Mouse (Mus musculus) splenic B cell, adult 2 months (primary cell): Measurements from ENCODE around the gene Zc2hc1b.
"Not testable (repeated sequence)": the region's sequence is repeated elsewhere in the genome, so short reads cannot be mapped to it uniquely, and the experiment has no call there.

ENCODE experiments used
- DNase-seq: peaks from one replicate; pipeline ENCODE4 v3.0.0-alpha.2; 2011; ENCODE audit warnings: low read depth, low spot score
- H3K27me3 ChIP-seq: 2 replicates; pipeline ENCODE4 v1.6.1; 2012; ENCODE audit warnings: mild to moderate bottlenecking, low read length, moderate library complexity, mixed read lengths; ENCODE audit not compliant: control insufficient read depth, poor library complexity, insufficient read depth, severe bottlenecking
- H3K36me3 ChIP-seq: 2 replicates; pipeline ENCODE4 v1.6.1; 2012; ENCODE audit warnings: mild to moderate bottlenecking, low read length, moderate library complexity, mixed read lengths; ENCODE audit not compliant: control insufficient read depth, poor library complexity, insufficient read depth, severe bottlenecking

The Zc2hc1b gene

DNA sequence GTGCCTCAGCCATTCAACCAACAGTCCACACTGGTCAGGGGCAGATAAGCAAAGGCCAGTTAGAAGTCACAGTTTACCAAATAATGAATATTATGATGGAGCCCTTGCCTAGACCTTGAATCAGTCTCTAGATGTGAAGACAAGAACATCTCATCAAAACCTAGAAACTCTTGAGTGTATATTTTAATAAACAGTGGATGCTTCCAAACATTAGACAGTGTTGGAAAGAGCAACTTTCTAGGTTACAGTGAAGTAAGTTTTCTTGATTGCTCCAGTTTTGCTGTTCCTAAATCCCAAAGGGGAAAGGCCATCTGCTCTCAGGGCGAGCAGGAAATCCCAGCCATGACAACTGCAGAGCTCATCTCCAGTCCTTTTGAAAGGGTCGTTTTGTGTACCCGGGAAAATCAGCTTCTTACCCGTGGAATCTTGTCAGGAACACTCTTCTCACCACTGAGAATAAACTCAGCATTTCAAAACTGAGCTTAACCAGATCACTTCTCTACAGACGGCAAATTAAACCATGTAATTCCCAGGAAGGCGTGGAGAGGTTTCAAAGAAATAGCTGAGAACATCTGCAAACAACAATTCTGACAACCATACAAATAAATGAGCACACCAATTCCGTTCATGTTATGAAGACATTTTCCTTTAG, at the start of gene Zc2hc1b:
Gene Zc2hc1b, minus strand, starts transcription at position 51 of the 652 bp plus-strand sequence.
- peaks cover 20% of the 10 kb centered on the region for H3K36me3 ChIP-seq
- DNase-seq: no peak
- H3K27me3 ChIP-seq: no peaks in the 10 kb centered on the region

- DNase-seq: no peak
- no peaks in the 10 kb centered on the region for H3K27me3 ChIP-seq
- H3K36me3 ChIP-seq: no peaks in the 10 kb centered on the region
Observed at GRCm38 (mm10) chr10:13225377-13226063, 47.7 kb upstream of the Zc2hc1b start.

- Histone ChIP-seq H3K36me3 (no peaks in the 10 kb centered on the region), H3K27me3 (no peaks in the 10 kb centered on the region)
- no peak for DNase-seq
Observed at GRCm38 (mm10) chr10:13222135-13222534, 44.3 kb upstream of the Zc2hc1b start.

- DNase-seq: no peak
- no peaks in the 10 kb centered on the region for H3K27me3 ChIP-seq
- no peaks in the 10 kb centered on the region for H3K36me3 ChIP-seq
Observed at GRCm38 (mm10) chr10:13220061-13220460, 42.2 kb upstream of the Zc2hc1b start.

- H3K27me3 ChIP-seq: no peaks in the 10 kb centered on the region
- no peaks in the 10 kb centered on the region for H3K36me3 ChIP-seq
- DNase-seq: no peak
Observed at GRCm38 (mm10) chr10:13213956-13214355, 36.1 kb upstream of the Zc2hc1b start.

DNA sequence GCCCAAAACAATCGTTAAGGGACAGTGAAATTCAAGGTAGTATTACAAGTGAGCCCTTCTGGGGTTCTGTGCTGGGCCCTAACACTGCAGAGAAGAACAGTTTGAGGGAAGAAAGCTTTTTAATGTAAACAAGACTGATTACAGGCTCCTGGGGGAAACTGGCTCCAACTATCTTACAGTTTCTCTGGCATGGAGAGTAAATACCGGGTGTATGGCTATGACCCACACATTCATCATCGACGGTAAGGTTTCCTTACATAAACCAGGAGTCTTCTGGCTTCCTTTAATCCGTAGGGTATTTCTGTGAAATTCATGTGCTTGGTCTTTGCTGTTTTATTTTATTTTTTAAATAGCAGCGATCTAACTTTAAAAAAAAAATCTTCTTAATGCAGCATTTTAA, 35.0 kb upstream of the Zc2hc1b start:
- DNase-seq: no peak
- Histone ChIP-seq H3K27me3 (no peaks in the 10 kb centered on the region), H3K36me3 (no peaks in the 10 kb centered on the region)

DNA sequence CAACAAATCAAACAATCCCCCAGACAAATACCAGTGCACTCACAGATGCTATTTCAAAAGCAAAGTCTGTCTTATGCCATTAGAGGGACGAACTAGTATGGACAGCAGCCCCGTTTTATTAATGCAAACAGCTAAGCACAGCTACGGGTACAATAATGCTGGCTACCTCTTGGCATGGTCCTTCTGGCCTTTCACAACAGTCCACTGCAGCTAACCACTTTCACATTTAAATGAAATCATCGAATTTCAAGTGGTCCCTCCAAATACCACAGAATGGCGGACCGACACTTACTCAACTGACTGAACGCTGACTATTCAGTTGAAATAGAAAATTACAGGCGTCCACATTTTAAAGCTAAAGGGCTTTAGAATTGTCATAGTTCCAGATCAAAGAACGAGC, 34.5 kb upstream of the Zc2hc1b start:
- DNase-seq: no peak
- H3K36me3 ChIP-seq: no peaks in the 10 kb centered on the region
- H3K27me3 ChIP-seq: no peaks in the 10 kb centered on the region

GRCm38 (mm10) chr10:13209930-13210637, 32.3 kb upstream of the Zc2hc1b start:
- no peak for DNase-seq
- no peaks in the 10 kb centered on the region for H3K27me3 ChIP-seq
- no peaks in the 10 kb centered on the region for H3K36me3 ChIP-seq

- H3K36me3 ChIP-seq: no peaks in the 10 kb centered on the region
- no peak for DNase-seq
- H3K27me3 ChIP-seq: no peaks in the 10 kb centered on the region
Observed at GRCm38 (mm10) chr10:13209506-13209905, 31.7 kb upstream of the Zc2hc1b start.

GRCm38 (mm10) chr10:13209061-13209460, 31.2 kb upstream of the Zc2hc1b start:
- no peaks in the 10 kb centered on the region for H3K36me3 ChIP-seq
- no peak for DNase-seq
- H3K27me3 ChIP-seq: no peaks in the 10 kb centered on the region

- DNase-seq: no peak
- no peaks in the 10 kb centered on the region for H3K36me3 ChIP-seq
- H3K27me3 ChIP-seq: no peaks in the 10 kb centered on the region
Observed at GRCm38 (mm10) chr10:13201741-13202293, 24.0 kb upstream of the Zc2hc1b start.

DNA sequence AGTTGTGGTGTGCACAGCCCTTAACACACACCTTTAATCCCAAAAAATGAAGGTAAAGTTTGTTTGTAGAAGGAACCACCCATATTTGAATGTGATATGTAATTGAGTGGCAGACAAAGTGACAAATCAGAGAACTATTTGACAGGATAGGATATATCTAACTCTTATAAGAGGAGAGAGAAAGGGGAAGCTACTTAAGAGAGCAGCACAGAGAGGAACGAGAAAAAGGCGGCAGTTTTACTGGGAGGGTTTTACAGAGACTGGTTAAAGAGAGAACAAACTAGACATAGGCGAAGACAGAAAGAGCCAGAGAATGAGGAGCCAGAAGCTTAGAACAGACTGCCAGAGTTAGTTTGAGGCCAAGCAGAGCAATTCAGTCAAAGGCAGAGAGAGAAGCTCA, 23.0 kb upstream of the Zc2hc1b start:
- Histone ChIP-seq H3K36me3 (no peaks in the 10 kb centered on the region), H3K27me3 (no peaks in the 10 kb centered on the region)
- DNase-seq: no peak

- Histone ChIP-seq H3K27me3 (no peaks in the 10 kb centered on the region), H3K36me3 (no peaks in the 10 kb centered on the region)
- no peak for DNase-seq
Observed at GRCm38 (mm10) chr10:13199234-13199633, 21.4 kb upstream of the Zc2hc1b start.

GRCm38 (mm10) chr10:13196872-13197507, 19.2 kb upstream of the Zc2hc1b start:
- DNase-seq: no peak
- H3K36me3 ChIP-seq: no peaks in the 10 kb centered on the region
- H3K27me3 ChIP-seq: no peaks in the 10 kb centered on the region

DNA sequence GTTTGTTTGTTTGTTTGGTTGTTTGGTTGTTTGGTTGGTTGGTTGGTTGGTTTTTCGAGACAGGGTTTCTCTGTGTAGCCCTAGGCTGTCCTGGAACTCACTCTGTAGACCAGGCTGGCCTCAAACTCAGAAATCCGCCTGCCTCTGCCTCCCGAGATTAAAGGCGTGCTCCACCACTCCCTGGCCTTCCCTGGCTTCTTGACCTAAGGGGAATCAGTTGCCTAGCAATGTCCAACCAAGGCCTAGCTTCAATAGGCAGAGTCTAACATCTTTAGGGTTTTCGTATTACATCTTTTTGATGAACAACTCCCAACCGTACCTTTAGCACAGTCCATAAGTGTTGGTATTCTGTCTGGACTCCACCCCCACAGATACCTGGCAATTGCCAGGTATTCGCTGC, 15.7 kb upstream of the Zc2hc1b start:
- H3K36me3 ChIP-seq, H3K27me3 ChIP-seq, DNase-seq: not testable (repeated sequence)
